Mouse (Mus musculus): ENCODE data around the gene Abcc2.

Gene Abcc2

DNA sequence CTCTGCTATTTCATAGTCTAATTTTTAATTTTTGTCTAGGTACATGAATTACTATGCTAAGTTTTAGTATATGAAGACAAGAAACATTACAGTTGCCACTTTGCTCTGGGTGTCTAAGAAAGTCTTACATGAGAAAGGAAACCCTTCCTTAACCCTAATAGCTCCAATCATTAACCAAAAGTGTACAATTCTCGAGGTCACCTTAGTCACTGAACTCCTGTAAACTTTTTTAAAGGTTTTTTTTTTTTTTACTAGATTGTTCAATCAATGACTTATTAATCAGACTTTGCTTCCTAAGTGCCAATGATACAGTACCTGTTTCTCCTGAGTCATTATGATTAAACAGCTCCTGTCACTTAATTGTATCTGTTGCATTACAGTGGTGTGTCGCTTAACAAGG is 4.7 kb upstream of the Abcc2 start:
- DNase-seq (ENCODE audit: low spot score) = no peak

DNA sequence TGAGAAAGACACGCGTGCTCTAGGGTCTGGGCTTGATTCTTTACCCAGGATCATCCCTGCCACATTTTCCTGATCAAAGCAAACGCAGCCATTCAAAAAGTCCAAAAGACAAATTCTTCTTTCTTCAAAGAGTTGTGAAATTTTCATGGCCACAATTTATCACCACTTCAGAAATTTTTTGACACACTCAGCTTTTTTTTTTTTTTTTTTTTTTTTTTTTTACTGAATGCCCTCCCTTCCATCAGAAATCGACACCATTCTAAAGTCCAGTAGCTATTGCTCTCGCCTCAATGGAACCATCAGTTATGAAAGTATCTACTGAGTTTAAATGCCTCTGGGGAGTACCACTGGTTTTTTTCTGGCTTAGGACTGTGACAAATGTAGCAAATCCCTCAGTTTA is 1.6 kb upstream of the Abcc2 start:
- DNase-seq (ENCODE audit: low spot score) = no peak

DNA sequence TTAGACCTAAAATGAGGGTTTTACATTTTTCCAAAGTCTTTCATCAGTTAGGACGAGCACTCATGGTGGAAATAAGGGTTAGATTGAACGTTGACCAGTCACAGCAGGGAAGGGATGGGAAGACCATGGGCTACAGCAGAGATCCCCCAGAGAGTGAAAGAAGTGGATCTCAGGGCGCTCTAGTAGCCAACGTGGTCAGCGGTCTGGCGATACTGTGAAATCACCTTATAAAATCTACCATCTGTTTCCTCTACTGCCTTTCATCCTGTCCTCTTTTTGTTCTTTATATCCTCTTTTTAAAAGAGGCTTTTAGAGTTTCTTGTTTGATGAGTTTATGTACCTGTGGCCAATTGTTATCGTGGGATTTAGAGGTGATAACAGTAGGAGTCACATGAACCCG is 2.8 kb downstream of the Abcc2 start:
- no peak for DNase-seq (ENCODE audit: low spot score)

DNA sequence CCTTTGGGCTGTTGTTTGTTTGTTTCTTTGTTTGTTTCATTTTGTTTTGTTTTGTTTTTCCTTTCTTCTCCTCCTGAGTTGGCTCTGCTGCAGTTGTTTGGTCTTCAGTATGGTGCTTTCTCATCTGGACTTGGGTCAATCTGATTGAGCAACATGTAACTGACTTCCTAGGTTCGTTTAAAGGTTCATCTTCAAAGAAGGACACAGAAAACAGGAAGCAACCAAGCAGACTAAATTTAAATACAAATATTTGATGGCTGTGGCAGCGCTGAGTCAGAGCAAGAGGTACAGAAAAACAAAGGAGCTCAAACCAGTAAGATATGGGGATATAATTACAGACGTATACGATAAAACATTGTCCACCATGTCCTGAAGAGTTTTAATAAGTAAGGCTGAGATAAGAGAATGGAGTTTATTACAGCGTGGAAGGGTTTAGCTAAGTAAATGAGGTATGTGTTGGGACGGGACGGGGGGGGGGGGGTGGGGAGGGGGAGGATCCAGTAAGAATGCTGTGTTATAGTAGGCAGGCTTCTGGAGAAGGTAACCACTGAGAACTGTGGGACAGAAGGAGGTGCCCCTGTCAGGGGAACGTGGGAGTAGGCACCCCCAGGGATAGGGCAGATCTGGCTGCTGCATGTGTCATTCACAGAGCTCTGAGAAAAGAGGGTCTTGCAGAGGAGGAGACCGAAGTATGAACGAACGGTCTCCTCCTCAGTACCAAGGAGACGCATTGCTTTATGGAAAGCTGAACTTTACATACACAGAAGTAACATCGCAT is 4.4 kb downstream of the Abcc2 start:
- peak; percentile 44 for DNase-seq (ENCODE audit: low spot score)

DNA sequence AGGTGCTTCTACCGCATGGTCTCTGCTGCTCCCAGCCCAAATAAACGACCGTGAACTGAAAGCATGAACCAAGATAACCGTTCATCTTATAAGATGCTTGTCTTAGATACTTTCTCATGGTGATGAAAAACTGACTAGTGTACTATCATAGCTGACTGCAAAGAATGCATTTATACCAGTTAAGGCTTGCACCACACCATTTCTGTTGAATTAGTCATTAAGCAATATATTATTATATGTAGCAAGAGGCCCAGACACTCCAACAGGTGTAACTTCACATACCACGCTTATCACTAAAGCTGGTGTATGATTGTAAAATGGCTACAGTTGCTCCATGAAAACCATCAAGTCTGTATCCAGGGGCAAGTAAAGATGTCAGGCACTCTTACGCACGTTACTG is 7.8 kb downstream of the Abcc2 start:
- DNase-seq (ENCODE audit: low spot score) = no peak

DNA sequence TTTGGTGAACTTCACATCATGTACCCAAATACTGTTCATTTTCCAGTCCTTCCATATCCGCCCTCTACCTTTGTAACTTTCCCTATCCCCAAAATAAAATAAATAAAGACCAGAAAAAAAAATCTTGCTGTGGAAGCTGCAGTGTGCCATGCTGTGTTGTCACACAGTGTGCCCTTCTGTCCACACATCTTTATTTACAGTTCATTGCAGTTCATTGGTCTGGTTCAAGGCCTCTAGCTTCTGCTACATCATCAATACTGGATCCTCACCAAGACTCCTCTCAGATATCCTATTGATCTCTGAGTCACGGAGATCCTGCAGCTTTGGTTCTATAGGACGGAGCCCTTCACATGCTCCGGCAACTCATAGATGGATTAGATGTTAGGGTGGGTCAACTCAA is 10.5 kb downstream of the Abcc2 start:
- DNase-seq (ENCODE audit: low spot score) = no peak

DNA sequence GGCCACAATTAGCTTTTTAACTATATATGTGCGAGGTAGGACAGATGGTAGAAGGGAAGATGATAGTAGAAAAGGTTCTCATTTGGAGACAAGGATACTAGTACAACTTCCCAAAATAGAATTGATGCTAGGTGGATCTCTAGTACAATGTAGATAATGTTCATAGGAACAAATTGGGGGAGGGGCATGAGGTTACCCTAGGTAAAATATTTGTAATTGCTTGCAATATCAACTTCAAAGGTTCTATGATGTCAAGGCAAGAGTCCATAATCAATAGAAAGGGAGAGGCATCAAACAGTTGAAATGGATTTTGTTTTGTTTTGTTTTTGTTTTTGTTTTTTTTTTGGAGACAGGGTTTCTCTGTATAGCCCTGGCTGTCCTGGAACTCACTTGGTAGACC is 12.0 kb downstream of the Abcc2 start:
- no peak for DNase-seq (ENCODE audit: low spot score)

DNA sequence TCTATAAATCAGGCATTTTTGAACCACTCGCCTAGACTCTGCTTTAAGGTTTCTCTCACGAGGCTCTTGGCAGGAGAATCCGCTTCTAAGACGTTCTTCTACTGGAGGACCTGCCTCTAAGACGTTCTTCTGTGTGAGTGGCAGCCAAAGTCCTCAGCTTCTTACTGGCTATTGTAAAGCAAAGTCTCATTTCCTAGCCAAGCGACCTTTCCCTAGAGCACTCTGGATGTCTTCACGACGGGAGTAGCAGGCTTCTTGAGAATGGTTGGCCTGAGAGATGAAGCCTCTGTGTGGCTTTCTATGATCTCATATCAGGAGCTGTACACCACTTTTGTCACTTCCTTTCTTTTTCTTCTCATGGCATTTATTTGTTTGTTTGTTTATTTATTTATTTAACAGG is 13.5 kb downstream of the Abcc2 start:
- no peak for DNase-seq (ENCODE audit: low spot score)

DNA sequence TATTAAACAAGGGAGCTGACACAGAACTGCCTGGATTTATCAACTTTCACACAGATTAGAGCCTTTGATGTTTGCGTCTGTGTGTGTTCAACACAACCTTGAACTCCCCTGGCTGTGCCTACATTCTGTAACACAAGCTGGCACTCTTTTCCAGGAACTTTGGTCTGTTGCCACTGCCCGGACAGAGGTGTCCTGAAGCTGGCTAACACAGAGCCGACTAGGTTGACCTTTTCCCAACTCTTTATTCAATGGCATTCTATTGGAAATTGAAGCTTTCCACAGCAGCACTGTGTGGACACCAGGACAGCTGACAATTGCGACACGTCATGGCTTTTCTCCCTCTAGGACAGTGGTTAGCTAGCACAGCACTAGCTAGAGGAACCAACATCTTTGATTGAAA is 15.2 kb downstream of the Abcc2 start:
- no peak for DNase-seq (ENCODE audit: low spot score)

DNA sequence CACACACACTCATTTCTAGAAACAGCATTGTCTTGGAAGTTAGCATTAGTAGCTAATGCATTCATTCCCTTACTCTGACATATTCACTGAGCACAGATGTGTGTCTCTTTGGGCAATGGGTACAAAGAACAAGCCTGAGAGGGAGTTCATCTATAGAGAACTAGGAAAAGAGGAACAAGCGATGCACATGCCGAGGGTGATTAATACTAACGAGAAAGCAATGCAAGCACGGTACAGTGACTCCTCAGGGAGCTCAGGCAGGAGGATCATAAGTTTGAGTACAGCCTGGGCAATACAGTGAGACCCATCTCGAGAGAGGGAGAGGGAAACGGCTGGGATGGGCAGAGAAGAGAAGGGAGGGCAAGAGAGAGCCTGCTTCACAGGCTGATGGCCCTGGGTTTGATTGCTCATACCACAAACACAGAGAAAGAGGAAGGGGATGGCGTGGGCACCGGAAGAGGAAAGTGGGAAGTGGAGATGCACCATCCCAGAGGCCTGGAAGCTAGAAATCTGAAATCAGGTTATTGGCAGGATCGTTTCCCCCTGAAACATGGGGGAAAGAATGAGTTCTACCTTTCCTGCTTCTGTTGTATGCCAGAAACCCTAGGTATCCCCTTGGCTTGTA is 19.5 kb downstream of the Abcc2 start:
- DNase-seq (ENCODE audit: low spot score) = no peak

DNA sequence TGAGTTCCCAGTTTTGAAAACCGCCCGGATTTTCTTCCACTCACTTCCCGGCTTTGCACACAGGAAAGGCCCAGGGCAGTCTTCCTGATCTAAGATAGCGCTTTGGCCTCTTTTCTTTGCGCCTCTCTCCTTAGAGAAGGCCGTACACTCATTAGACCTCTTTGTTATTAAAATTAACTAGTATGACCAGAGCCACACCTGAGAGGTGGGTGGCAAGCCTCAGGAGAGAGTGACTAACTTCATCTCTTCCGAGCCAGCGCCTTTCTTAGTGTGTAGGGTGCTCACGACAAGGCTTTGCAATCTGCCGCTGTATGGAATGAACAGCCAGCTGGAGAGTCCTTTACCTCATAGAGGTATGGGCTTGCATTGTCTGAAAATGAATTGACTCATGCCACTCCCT is 21.9 kb downstream of the Abcc2 start:
- DNase-seq (ENCODE audit: low spot score) = no peak

DNA sequence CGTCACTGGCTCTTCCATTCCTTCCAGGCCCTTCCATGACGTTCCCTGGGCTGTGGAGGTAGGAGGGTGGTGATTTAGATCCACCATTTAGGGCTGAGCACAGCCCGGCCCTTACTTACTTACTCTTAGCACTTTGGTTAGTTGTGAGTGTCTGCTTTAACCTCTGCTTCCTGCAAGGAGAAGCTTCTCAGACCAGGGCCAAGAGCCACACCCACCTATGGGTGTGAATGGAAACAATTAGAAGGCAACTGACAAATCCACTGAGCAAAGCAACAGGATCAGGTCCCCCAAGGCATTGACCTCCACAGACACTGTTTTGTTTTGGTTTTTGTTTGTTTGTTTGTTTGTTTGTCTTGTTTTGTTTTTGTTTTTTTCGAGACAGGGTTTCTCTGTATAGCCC is 27.3 kb downstream of the Abcc2 start:
- DNase-seq (ENCODE audit: low spot score) = no peak

DNA sequence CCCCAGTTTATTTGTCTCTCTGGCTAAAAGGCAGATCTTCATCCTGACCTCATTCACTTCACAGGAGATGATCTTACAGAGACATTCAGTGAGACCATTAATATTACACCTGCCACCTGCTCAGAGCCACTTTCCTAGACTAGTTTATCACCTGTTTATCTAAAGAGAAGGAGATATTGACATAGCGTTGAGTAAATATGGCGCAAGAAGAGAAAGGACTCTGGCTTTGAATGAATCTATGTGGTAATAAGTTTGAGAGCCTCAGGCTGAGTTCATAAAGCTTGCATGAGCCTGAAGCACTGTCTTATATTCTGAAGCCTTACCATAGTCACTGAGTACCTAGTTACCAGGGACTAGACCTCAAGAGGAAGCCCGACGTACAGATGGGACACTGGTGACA is 29.4 kb downstream of the Abcc2 start:
- no peak for DNase-seq (ENCODE audit: low spot score)

DNA sequence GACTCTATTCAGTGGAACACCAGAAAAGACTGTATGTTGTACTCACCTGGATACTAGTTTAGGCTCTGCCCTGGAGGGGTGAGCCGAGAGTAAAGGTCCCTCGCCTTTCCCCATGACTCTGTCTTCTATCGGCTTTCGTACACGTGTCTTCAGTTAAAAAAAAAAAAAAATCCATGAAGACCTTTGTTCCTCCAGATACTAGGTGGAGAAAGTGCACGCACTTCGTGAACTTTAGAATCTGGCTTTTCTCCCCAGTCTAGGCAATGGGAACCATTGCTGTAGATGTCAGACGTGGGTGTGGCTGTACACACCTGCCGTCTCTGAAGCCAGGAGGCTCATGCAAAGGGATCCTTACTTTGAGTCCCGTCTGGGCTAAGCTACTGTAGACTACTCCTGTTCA is 31.3 kb downstream of the Abcc2 start:
- peak; percentile 47 for DNase-seq (ENCODE audit: low spot score)

DNA sequence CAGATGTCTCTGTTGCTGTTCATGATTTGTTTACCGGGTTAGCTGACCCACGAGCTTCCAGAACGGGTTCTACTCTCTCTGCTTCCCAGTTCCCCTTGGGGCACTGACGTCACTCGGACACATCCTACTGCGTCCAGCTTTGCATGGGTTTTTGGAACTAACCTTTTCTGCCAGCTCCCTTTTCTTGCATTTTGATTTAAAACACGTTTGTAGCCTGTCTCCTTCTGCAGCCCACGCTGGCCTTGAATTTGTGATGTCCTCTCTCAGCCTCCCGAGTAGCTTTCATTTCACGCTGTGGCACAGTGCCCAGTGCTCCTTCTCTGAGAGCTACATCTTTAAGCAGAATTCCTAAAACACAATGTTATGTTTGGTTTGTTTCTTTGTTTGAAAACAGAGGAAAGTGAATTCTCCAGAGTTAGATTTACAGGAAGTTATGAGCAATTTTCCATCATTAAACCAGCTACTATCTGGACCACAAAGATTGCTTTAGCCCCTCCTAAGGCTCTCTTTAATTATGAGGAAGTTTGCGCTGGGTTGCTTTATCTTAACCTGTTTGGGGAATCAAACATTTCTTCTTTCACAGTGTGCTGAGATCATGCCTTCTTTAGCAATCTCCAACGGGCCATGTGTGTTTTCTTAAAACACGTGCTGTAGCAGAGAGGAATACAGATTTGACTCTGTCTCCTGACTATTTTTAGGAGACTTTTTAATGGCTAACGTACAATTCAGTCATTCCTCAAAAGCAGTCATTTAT is 33.8 kb downstream of the Abcc2 start:
- DNase-seq (ENCODE audit: low spot score) = no peak

DNA sequence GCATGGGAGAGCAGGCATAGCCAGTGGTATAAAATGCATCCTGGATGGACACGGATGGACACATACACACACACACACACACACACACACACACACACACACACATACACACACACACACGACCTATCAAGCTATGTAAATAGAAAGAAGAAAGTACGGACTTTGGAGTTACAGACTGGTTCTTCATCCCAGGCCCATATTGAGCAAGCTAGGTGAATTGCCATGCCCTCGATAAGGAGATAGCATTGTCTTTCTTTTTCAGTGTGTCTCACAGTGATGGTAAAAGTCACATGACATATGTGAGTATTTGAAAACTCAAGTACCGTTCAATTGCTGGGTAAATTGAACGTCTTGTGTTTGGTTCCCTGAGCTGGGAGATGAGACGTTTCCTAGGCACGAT is 44.9 kb downstream of the Abcc2 start:
- DNase-seq (ENCODE audit: low spot score) = no peak

DNA sequence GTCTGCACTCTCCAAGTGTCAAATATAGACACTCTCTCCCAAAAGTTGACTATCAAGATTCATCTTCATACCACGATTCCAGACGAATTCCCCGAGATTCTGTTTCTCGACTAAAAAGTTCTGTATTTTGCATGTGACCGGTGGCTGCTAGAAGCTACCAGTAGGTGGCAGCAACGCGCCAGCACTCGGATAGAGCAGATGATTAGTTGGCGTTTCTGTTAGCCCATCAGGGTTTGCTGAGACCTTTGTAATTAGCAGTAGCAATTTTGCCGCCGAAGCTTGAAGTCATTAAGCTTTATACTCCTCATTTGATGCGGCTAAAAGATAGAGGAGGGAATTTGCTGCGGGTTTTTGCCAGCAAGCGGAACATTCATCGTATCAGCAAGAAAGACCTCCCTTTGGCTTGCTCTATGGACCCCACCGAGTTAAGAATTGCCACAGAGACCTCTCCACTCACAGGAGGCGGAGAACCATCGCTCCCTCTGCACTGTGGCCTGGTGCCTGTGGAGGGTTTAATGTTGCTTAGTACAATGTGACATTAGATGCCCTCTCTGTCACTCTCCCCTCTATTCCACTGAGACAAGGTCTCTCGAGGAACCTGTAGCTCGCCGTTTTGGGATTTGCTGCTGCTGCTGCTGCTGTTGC is 50.6 kb downstream of the Abcc2 start:
- DNase-seq (ENCODE audit: low spot score) = peak; percentile 56

DNA sequence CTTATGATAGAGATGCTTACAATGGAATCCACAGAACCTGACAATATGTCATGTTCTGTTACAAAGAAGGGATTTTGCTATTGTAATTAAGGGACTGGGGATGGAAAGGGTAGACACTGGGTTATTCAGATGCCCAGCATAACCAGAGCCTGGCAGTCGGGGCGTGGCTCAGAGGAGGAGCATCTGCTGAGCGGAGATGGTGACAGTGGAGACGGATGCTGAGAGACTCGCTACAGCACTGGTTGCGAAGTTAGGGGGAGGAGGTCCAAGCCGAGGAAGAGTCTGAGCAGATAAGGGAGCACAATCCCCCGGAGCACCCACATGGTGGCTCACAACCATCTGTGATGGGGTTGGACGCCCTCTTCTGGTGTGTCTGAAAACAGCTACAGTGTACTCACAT is 61.2 kb downstream of the Abcc2 start:
- no peak for DNase-seq (ENCODE audit: low spot score)

DNA sequence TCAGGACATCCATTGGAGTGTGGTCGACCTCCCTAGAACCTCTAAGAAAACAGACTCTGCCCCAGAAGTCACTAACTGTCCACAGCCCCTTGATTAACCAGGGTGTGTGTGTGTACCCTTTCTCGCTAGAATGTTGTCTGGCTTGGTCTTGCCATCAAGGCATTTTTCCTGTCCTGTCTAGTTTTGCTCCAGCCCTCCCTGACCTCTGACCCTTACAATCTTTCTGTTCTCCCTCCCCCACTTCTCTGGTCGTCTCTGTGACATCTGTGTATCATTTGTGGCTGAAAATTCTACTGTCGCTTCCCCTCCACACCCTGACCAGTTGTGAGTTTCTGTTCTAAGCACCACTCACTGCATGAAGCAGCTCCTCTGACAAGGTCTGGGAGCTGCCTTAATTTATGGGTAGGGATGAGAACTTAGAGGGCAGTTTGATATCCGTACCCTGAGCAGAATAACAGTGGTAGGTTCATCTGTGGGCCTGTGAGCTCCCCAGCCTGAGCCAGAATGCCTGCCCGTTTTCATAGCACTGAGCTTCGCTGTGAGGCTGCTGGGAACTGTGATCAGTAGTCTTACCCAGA is 63.4 kb downstream of the Abcc2 start:
- peak; percentile 74 for DNase-seq (ENCODE audit: low spot score)

DNA sequence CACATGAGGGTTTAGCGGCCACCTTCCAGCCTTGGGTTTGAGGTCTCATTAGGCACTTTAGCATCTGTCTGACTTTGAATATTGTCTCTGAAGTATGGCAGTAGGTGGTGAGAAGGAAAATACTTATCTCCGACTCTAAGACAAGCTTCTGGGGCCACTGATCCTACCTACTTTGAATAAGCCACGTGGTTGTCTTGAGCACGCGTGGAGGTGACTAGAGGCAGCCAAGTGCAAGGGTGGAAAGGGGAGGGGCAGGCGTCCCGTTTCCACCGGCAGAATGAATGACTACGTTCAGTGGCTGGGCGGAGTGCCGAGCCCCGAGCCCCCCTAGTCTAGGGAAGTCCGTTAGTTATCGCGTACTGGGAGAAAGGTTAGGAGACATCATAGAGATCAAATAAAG is 65.1 kb downstream of the Abcc2 start:
- no peak for DNase-seq (ENCODE audit: low spot score)

DNA sequence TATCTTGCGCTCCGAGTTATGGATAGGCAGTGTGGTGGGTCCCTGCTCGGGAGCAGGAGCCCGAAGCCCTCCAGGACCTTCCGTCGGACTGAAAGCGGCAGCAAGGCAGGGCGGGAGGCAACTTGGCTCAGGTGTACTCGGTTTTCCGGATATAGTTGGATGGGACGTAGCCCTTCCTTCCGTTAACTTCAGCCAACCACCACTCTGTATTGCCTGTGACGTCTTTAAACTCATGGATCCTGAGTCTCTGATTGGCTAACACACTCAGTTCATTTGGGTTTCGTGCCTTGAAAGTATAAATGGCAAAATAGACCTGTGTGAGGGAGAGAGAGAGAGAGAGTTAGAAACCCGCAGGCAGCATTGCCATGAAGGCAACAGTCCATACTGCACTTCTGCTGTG is 66.0 kb downstream of the Abcc2 start:
- DNase-seq (ENCODE audit: low spot score) = no peak

DNA sequence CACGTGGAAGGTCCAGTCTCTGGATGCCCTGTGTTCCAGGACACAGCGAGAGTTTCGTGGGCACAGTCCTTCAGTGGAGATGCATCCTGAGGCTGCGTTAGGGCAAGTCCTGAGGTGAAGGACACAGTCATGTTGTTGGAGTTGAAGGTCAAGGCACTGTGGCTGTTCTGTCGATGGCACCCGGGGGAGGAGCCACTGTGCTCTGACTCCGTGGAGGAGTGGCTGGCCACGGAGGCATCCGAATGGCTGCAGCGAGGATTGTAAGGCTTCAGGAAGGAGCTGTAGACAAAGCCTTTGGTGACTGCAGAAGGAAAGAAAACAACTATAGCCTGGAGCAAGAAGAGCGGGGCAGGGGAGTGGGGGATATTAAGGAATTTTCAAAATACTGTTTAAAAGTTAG is 68.0 kb downstream of the Abcc2 start:
- no peak for DNase-seq (ENCODE audit: low spot score)
